Mouse (Mus musculus): ENCODE results near the gene Phf23.

GRCm38 (mm10) chr11:69983377-69983776 is 12.2 kb upstream of the Phf23 start:
- TF ChIP-seq EP300 (IDR thresholded peaks at IDR 0.05; ENCODE audit: low read depth) (no peak), CTCF (IDR thresholded peaks at IDR 0.05; ENCODE audit: low read depth) (no peak)

Data from heart, postnatal 0 days (tissue).